Mouse (Mus musculus) intestine, embryonic 16.5 days (tissue): ENCODE measurements around the gene Foxl2. TPM values are rescaled to one million over a fixed set of nuclear protein-coding genes. Genes with fewer than 3 reads are reported as not detected.

Source experiments
- ATAC-seq: fragments of 200-750 bp; cut with Nextera tagmentation; 2 replicates; pipeline ENCODE4 v1.8.0; 2017; ENCODE audit warnings: moderate TSS enrichment, moderate library complexity
- H3K27ac ChIP-seq: fragments of 300-500 bp; sonication (generic); 2 replicates; pipeline ENCODE4 v1.5.1; 2014; ENCODE audit warnings: mild to moderate bottlenecking, low read length
- H3K27me3 ChIP-seq: fragments of 300-500 bp; sonication (generic); replicated peaks from 2 replicates; pipeline ENCODE4 v1.6.1; 2014; ENCODE audit warnings: low read length, control low read depth, mixed read lengths; ENCODE audit not compliant: control insufficient read depth, insufficient read depth
- H3K36me3 ChIP-seq: fragments of 300-500 bp; sonication (generic); 2 replicates; pipeline ENCODE4 v1.6.1; 2014; ENCODE audit warnings: low read length, control low read depth; ENCODE audit not compliant: control insufficient read depth, insufficient read depth
- H3K4me1 ChIP-seq: fragments of 300-500 bp; sonication (generic); 2 replicates; pipeline ENCODE4 v1.6.1; 2014; ENCODE audit warnings: low read length, control low read depth, mixed read lengths; ENCODE audit not compliant: control insufficient read depth, insufficient read depth
- H3K4me2 ChIP-seq: fragments of 300-500 bp; sonication (generic); 2 replicates; pipeline ENCODE4 v1.6.1; 2014; ENCODE audit warnings: low read depth, low read length, control low read depth
- H3K4me3 ChIP-seq: fragments of 300-500 bp; sonication (generic); 2 replicates; pipeline ENCODE4 v1.5.1; 2014; ENCODE audit warnings: mild to moderate bottlenecking, low read length
- H3K9ac ChIP-seq: fragments of 300-500 bp; sonication (generic); 2 replicates; pipeline ENCODE4 v1.6.1; 2014; ENCODE audit warnings: low read depth, low read length
- H3K9me3 ChIP-seq: fragments of 300-500 bp; sonication (generic); 2 replicates; pipeline ENCODE4 v1.6.1; 2016; ENCODE audit warnings: low read length, control low read depth; ENCODE audit not compliant: control insufficient read depth
- WGBS: fragments of 180-500 bp; shearing (Covaris S2); extraction: QIAGEN DNeasy Blood & Tissue Kit; methylation state at CpG from one replicate; pipeline ENCODE4 v1.1.7; 2014; 5-methylcytosine and 5-hydroxymethylcytosine counted together
- polyA plus RNA-seq: library from polyadenylated mRNA; unstranded; fragments of >200 nt; fragmentation: Nextera tagmentation; extraction: Ambion mirVana; gene quantifications from 2 replicates; pipeline ENCODE4 v1.2.1, GENCODE M21; 2015

Foxl2 gene
- polyA plus RNA-seq, 1 experiment from 2014 or later, result not detected

- Histone ChIP-seq H3K4me2 (no peak overlapping the region), H3K9ac (no peak overlapping the region), H3K36me3 (no peaks in the 10 kb centered on the region), H3K4me1 (peaks cover 32% of the 10 kb centered on the region), H3K9me3 (no peaks in the 10 kb centered on the region), H3K27me3 (peaks cover 77% of the 10 kb centered on the region), H3K4me3 (0 out of 2 replicates have a peak overlapping the region, but pooled peaks have one; percentile 4), H3K27ac (no peak overlapping the region)
- no peak for ATAC-seq
- under 1% methylated on average over 40 of the region's 40 CpGs for WGBS
These were observed 2.7 kb upstream of the Foxl2 start for GRCm38 (mm10) chr9:98952171-98953050.

GRCm38 (mm10) chr9:98953291-98953690 is 1.8 kb upstream of the Foxl2 start:
- 6% methylated on average over 4 of the region's 4 CpGs for WGBS
- Histone ChIP-seq H3K4me2 (no peak overlapping the region), H3K27ac (no peak overlapping the region), H3K36me3 (no peaks in the 10 kb centered on the region), H3K4me1 (peaks cover 32% of the 10 kb centered on the region), H3K4me3 (no peak overlapping the region), H3K9me3 (no peaks in the 10 kb centered on the region), H3K9ac (no peak overlapping the region), H3K27me3 (peaks cover 77% of the 10 kb centered on the region)
- ATAC-seq, result no peak

- no peak overlapping the region for H3K4me3 ChIP-seq
- WGBS, result 3% methylated on average over 9 of the region's 9 CpGs
- H3K27ac ChIP-seq, result no peak overlapping the region
- peaks cover 32% of the 10 kb centered on the region for H3K4me1 ChIP-seq
- ATAC-seq, result no peak
- peaks cover 81% of the 10 kb centered on the region for H3K27me3 ChIP-seq
- H3K4me2 ChIP-seq, result no peak overlapping the region
- H3K36me3 ChIP-seq, result no peaks in the 10 kb centered on the region
- H3K9me3 ChIP-seq, result no peaks in the 10 kb centered on the region
- H3K9ac ChIP-seq, result no peak overlapping the region
These were observed 1.3 kb upstream of the Foxl2 start for GRCm38 (mm10) chr9:98953830-98954229.

- no peak for ATAC-seq
- 2% methylated on average over 33 of the region's 33 CpGs for whole genome bisulfite sequencing
- peak overlapping the region; percentile 18; the same call in 1 of the 2 replicates for H3K9ac ChIP-seq
These were observed 541 bp upstream of the Foxl2 start for GRCm38 (mm10) chr9:98954391-98955102.

GRCm38 (mm10) chr9:98955716-98956224 is 682 bp downstream of the Foxl2 start:
- H3K27me3 ChIP-seq, result peaks cover 88% of the 10 kb centered on the region
- H3K36me3 ChIP-seq, result no peaks in the 10 kb centered on the region
- no peak overlapping the region for H3K27ac ChIP-seq
- WGBS, result 1% methylated on average over 60 of the region's 60 CpGs
- no peaks in the 10 kb centered on the region for H3K9me3 ChIP-seq
- peak; percentile 17 for ATAC-seq
- no peak overlapping the region for H3K9ac ChIP-seq
- H3K4me2 ChIP-seq, result peak overlapping the region; percentile 48
- H3K4me1 ChIP-seq, result peaks cover 32% of the 10 kb centered on the region
- peak overlapping the region; percentile 46 for H3K4me3 ChIP-seq

More at GRCm38 (mm10) chr9:98954391-98955102, 541 bp upstream of the Foxl2 start:
- no peak overlapping the region for H3K27ac ChIP-seq
- H3K36me3 ChIP-seq, result no peaks in the 10 kb centered on the region
- peak overlapping the region; percentile 48 for H3K4me2 ChIP-seq
- peak overlapping the region; percentile 46 for H3K4me3 ChIP-seq
- no peaks in the 10 kb centered on the region for H3K9me3 ChIP-seq
- peaks cover 84% of the 10 kb centered on the region for H3K27me3 ChIP-seq
- peaks cover 32% of the 10 kb centered on the region for H3K4me1 ChIP-seq

- Histone ChIP-seq H3K4me2 (peak overlapping the region; percentile 48), H3K36me3 (no peaks in the 10 kb centered on the region), H3K27ac (no peak overlapping the region), H3K9ac (no peak overlapping the region), H3K27me3 (peaks cover 87% of the 10 kb centered on the region), H3K4me3 (peak overlapping the region; percentile 46), H3K9me3 (no peaks in the 10 kb centered on the region), H3K4me1 (peaks cover 32% of the 10 kb centered on the region)
- ATAC-seq, result peak; percentile 49
- WGBS, result under 1% methylated on average over 78 of the region's 80 CpGs
These were observed 1.7 kb downstream of the Foxl2 start for GRCm38 (mm10) chr9:98956591-98957381.

- no peak overlapping the region for H3K4me2 ChIP-seq
- whole genome bisulfite sequencing, result 1% methylated on average over 23 of the region's 23 CpGs
- no peak overlapping the region for H3K9ac ChIP-seq
- H3K27me3 ChIP-seq, result peaks cover 87% of the 10 kb centered on the region
- H3K27ac ChIP-seq, result no peak overlapping the region
- H3K36me3 ChIP-seq, result no peaks in the 10 kb centered on the region
- H3K4me3 ChIP-seq, result no peak overlapping the region
- peaks cover 27% of the 10 kb centered on the region for H3K4me1 ChIP-seq
- ATAC-seq, result no peak
- H3K9me3 ChIP-seq, result no peaks in the 10 kb centered on the region
These were observed 2.8 kb downstream of the Foxl2 start for GRCm38 (mm10) chr9:98957751-98958351.

- H3K27me3 ChIP-seq, result peaks cover 87% of the 10 kb centered on the region
- no peak overlapping the region for H3K4me2 ChIP-seq
- H3K9ac ChIP-seq, result no peak overlapping the region
These were observed 3.5 kb downstream of the Foxl2 start for GRCm38 (mm10) chr9:98958628-98959027.

More at GRCm38 (mm10) chr9:98958628-98959027, 3.5 kb downstream of the Foxl2 start:
- Histone ChIP-seq H3K36me3 (no peaks in the 10 kb centered on the region), H3K4me3 (no peak overlapping the region), H3K4me1 (peaks cover 27% of the 10 kb centered on the region), H3K27ac (no peak overlapping the region), H3K9me3 (no peaks in the 10 kb centered on the region)
- no peak for ATAC-seq
- WGBS, result 8% methylated on average over 6 of the region's 6 CpGs
